Mouse (Mus musculus) naive thymus-derived CD4-positive, alpha-beta T cell, adult 2 months (primary cell): ENCODE data around the gene Ugt1a10.

ENCODE experiments used
- DNase-seq: peaks from one replicate; pipeline ENCODE4 v3.0.0-alpha.2; 2011; ENCODE audit warnings: low read depth

Gene Ugt1a10

GRCm38 (mm10) chr1:88255989-88256754 is 201.0 kb downstream of the Ugt1a10 start:
- DNase-seq = no peak

GRCm38 (mm10) chr1:88256886-88257663 is 201.9 kb downstream of the Ugt1a10 start:
- DNase-seq = no peak

- no peak for DNase-seq
Observed at GRCm38 (mm10) chr1:88257681-88258080, 202.5 kb downstream of the Ugt1a10 start.

GRCm38 (mm10) chr1:88258361-88258760 is 203.2 kb downstream of the Ugt1a10 start:
- no peak for DNase-seq

- no peak for DNase-seq
Observed at GRCm38 (mm10) chr1:88258881-88259642, 203.9 kb downstream of the Ugt1a10 start.

- no peak for DNase-seq
Observed at GRCm38 (mm10) chr1:88259643-88260024, 204.4 kb downstream of the Ugt1a10 start.

GRCm38 (mm10) chr1:88260114-88260513 is 204.9 kb downstream of the Ugt1a10 start:
- DNase-seq = no peak

- no peak for DNase-seq
Observed at GRCm38 (mm10) chr1:88260604-88261377, 205.6 kb downstream of the Ugt1a10 start.

- DNase-seq = no peak
Observed at GRCm38 (mm10) chr1:88261706-88262105, 206.5 kb downstream of the Ugt1a10 start.

GRCm38 (mm10) chr1:88262255-88262654 is 207.1 kb downstream of the Ugt1a10 start:
- no peak for DNase-seq

- DNase-seq = no peak
Observed at GRCm38 (mm10) chr1:88262961-88263360, 207.8 kb downstream of the Ugt1a10 start.

- DNase-seq = no peak
Observed at GRCm38 (mm10) chr1:88263778-88264177, 208.6 kb downstream of the Ugt1a10 start.

GRCm38 (mm10) chr1:88264237-88264868 is 209.2 kb downstream of the Ugt1a10 start:
- DNase-seq = no peak

- no peak for DNase-seq
Observed at GRCm38 (mm10) chr1:88264869-88265240, 209.7 kb downstream of the Ugt1a10 start.

- DNase-seq = no peak
Observed at GRCm38 (mm10) chr1:88266123-88266522, 210.9 kb downstream of the Ugt1a10 start.

GRCm38 (mm10) chr1:88267489-88267888 is 212.3 kb downstream of the Ugt1a10 start:
- DNase-seq = no peak

GRCm38 (mm10) chr1:88268070-88268469 is 212.9 kb downstream of the Ugt1a10 start:
- DNase-seq = no peak
